Comparison of ENCODE assay signal across 8 mouse cellular contexts in the genomic region with DNA sequence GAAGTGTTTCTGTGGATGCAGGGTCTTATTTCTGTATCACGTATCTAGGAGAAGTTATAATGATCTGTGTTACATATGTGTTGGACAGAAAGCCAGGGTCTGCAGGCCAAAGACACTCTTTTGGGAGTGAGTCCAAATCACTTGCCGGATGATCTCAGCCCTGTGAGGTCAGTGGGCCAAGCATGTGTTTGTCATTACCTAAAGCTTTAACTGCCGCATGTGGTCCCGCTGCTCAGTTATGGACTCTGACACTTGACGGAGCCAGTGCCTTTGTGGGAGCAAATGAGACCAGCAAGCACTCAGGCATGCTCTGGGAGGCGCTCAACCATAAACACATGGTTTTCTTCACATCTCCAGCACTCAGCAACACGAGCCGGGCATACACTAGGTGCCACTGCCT. TPM values are rescaled to one million over a fixed set of nuclear protein-coding genes. Genes with fewer than 3 reads are reported as not detected.
DNase-seq lines count a peak whose midpoint lies in the region.

No protein-coding gene starts in this region.

- H3K27ac ChIP-seq in heart, embryonic 10.5 days, result peak overlapping the region; percentile 42; the same call in 1 of the 2 replicates

- DNase-seq in heart, embryonic 10.5 days (ENCODE audit: low spot score), result no peak
- no peak for DNase-seq in heart, adult 9 months (ENCODE audit: low spot score in 2 of 2)
- peak; percentile 29 for DNase-seq in Muller cell, postnatal 12 days (ENCODE audit: inconsistent ontology term)
- DNase-seq in gastrocnemius, adult 18-20 months (ENCODE audit: low spot score), result peak; percentile 57
- peak; percentile 65 to 68 for DNase-seq in kidney, postnatal 36 days
- no peak for DNase-seq in ovary, postnatal 36 days (ENCODE audit: low spot score)
- DNase-seq in right cerebral cortex, postnatal 10 days (ENCODE audit: low spot score in 2 of 2), result no peak
- no peak for DNase-seq in layer of hippocampus, adult 9-11 months

- no peaks in the 10 kb centered on the region for H3K36me3 ChIP-seq in heart, embryonic 10.5 days

- H3K4me1 ChIP-seq in heart, embryonic 10.5 days, result peaks cover 8% of the 10 kb centered on the region

- H3K27me3 ChIP-seq in heart, embryonic 10.5 days (ENCODE audit: insufficient read depth, poor library complexity, severe bottlenecking), result no peaks in the 10 kb centered on the region

- 49% methylated on average over 8 of the region's 8 CpGs for WGBS in heart, embryonic 10.5 days

- H3K9me3 ChIP-seq in heart, embryonic 10.5 days, result no peaks in the 10 kb centered on the region

- H3K4me3 ChIP-seq in heart, embryonic 10.5 days, result no peak overlapping the region

RNA-seq across cellular contexts. Expression of gene Dgki, which starts 45.8 kb away (rescaled TPM):
- polyA plus RNA-seq in heart, embryonic 10.5 days (2016; fragmentation: Nextera tagmentation; extraction: Ambion mirVana), result 0.68 and 0.85 TPM in 2 replicates
- under 1 TPM; 0.11 to 0.40 TPM for total RNA-seq in gastrocnemius, adult 18-20 months (2021)

Comparison
In these comparisons a context has a peak if more than half of its experiments do, and no peak if none do; other contexts are left out.
1. DNase-seq: peak in Muller cell, postnatal 12 days (single experiment), gastrocnemius, adult 18-20 months (single experiment) and kidney, postnatal 36 days (2 of 2); none in heart, embryonic 10.5 days (single experiment), heart, adult 9 months (0 of 2), ovary, postnatal 36 days (single experiment), right cerebral cortex, postnatal 10 days (0 of 2) and layer of hippocampus, adult 9-11 months (single experiment).